Mouse (Mus musculus): Measurements from ENCODE around the gene Nav2. TPM values are rescaled to one million over a fixed set of nuclear protein-coding genes. Genes with fewer than 3 reads are reported as not detected.
A peak's percentile ranks its signal among the peaks of the same experiment; 100 is the strongest.

Gene Nav2
- total RNA-seq, 2 experiments from 2014 or later, result 94.6 to 122 TPM

GRCm38 (mm10) chr7:49373661-49374060, 465.1 kb downstream of the Nav2 start:
- intact Hi-C loops (cut with DNase I), result no loop called here
- DNase-seq (ENCODE audit: low spot score in 2 of 2), result peak in 1 of 2 experiments; percentile 51

GRCm38 (mm10) chr7:49375499-49375974, 467.0 kb downstream of the Nav2 start:
- intact Hi-C loops (cut with DNase I), result no loop called here

DNA sequence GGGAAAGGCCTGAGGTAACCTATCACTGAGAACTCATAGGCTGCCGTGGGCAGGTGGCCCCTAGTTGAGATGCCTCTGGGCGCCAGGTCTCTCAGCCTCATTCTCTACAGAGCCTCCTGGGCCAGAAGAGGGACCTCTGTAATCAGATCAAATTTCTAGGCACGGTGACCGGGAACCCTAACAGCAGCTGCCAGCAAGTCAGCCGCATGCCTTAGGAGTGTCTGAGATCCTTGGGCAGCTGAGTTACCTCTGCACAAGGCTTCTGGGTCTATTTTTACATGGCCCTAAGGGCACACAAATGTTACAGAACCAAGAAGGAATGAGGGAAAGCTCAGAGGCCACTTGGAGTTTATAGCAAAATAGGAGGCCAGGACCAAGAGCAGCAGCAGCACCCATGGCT, 470.1 kb downstream of the Nav2 start:
- intact Hi-C loops (cut with DNase I), result no loop called here
- DNase-seq (ENCODE audit: low spot score in 2 of 2), result no peak

More at GRCm38 (mm10) chr7:49375499-49375974, 467.0 kb downstream of the Nav2 start:
- peak; percentile 54 to 73 for DNase-seq (ENCODE audit: low spot score in 2 of 2)

DNA sequence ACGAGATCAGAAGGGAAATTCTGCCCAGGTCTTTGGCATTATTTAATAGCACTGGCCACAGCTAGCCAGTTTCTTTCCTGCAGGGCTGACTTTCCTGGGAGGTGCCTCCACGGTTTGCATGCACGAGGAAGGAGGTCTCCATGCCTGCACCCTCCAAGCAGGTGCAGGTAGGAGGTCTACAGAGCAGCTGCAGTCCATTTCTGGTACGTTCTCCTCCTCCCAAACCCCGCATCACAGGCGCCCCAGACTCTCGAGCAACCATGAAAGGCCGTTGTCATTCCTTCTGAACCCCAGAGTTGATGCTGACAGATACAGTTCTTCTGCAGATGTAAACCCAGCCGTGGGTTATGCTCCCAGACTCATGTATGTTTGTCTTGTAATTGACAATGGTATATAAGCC, 472.4 kb downstream of the Nav2 start:
- DNase-seq (ENCODE audit: low spot score in 2 of 2), result no peak
- intact Hi-C loops (cut with DNase I), result no loop called here

DNA sequence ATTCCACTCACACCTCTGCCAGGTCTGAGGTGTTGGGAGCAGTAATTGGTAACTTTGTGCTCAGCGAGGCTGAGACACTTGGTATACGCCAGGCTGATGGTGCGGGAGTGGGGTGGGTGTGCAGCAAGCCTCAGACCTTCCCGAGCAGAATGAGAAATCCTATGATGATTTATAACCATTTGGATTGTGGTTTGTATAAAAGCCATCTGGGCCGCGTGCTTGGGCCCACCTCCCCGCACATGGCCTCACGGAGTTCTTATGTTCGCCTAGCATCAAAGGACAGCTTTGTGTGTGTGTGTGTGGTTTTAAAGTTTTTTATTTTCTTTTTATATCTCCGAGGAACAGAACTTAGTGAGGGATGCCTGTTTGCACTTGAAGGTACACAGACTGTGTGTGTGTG, 474.4 kb downstream of the Nav2 start:
- DNase-seq (ENCODE audit: low spot score in 2 of 2), result peak in 1 of 2 experiments; percentile 61
- intact Hi-C loops (cut with DNase I), result no loop called here

DNA sequence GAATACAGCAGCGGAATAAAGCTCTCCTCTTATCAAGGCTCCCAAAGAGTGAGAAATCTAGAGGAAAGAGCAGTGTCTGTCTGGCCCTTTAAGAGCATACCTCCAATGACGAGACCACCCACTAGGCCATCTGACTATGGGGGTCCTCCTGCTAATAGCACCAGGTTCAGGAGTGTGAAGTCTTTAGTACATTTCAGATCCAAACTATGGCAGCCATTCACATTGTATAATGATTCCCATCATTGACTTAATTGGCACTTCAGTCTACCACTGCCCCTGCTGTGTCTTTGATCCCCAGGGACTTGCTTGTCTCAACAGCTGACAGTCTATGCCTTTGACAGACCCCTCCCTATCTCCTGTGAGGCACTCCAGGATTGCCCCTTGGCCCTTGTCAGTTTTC, 479.6 kb downstream of the Nav2 start:
- no peak for DNase-seq (ENCODE audit: low spot score in 2 of 2)
- intact Hi-C loops (cut with DNase I), result no loop called here

DNA sequence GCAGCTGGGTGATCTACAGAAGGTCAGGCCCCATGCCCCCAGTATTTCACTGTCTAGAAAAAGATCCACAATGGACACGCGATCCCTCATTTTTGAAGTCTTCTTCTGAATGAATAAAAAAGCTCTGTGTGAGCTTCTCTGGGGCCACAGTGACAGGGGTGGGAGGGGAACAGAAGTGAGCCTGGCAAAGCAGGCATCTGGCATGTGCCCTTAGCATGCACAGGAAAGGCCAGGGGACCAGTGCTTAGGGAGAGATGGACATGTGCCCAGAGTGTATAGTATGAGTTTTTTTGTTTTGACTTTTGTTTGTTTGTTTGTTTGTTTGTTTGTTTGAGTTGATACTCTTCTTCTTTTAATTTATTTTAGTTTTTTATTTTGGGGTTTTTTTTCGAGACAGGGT, 481.8 kb downstream of the Nav2 start:
- no peak for DNase-seq (ENCODE audit: low spot score in 2 of 2)
- intact Hi-C loops (cut with DNase I), result no loop called here

GRCm38 (mm10) chr7:49390829-49391228, 482.3 kb downstream of the Nav2 start:
- intact Hi-C loops (cut with DNase I), result no loop called here
- no peak for DNase-seq (ENCODE audit: low spot score in 2 of 2)

- intact Hi-C loops (cut with DNase I), result no loop called here
- DNase-seq (ENCODE audit: low spot score in 2 of 2), result peak; percentile 72 to 80
Measured at GRCm38 (mm10) chr7:49392180-49392579, 483.7 kb downstream of the Nav2 start.

DNA sequence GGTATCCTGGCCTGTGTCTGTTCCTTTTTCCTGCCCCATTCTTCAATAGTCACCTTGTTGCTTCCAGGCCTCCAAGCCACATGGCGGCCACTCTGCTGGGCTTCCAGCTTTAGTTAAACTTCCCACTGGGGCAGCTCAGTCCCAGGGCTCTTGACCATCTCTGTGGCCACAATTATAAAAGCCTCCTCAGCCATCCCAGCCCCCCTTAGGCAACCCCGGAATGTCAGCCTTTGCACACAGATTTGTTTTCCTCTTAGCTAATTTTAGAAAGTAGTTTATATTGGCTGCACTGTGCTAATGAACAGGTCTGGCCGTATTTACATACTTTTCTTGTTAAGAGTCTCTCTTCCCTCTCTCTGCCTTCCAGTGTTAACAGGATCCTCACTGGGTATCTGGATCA, 484.3 kb downstream of the Nav2 start:
- no peak for DNase-seq (ENCODE audit: low spot score in 2 of 2)
- intact Hi-C loops (cut with DNase I), result no loop called here

DNA sequence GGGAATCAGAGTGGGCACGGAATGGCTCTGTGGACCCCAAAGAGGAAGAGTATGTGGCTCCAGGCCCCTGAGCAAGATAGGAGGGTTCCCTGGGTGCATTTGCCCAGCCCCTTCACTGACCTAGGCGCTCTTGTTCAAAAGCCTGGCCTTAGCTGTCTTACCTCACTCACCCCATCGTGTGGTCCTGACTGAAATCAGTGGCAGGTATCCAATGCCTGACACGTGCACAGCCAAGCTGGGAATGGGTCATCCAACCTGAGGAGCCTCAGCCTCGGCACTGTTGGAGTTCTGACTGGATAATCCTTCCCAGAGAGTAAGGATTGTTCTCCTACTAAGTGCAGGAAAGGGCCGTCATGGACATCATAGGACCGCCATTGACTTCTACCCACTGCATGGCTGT, 485.3 kb downstream of the Nav2 start:
- intact Hi-C loops (cut with DNase I), result no loop called here
- no peak for DNase-seq (ENCODE audit: low spot score in 2 of 2)

GRCm38 (mm10) chr7:49396202-49396601, 487.7 kb downstream of the Nav2 start:
- DNase-seq (ENCODE audit: low spot score in 2 of 2), result no peak
- intact Hi-C loops (cut with DNase I), result no loop called here

- intact Hi-C loops (cut with DNase I), result no loop called here
- DNase-seq (ENCODE audit: low spot score in 2 of 2), result no peak
Measured at GRCm38 (mm10) chr7:49397441-49398003, 489.0 kb downstream of the Nav2 start.

GRCm38 (mm10) chr7:49398020-49398516, 489.6 kb downstream of the Nav2 start:
- intact Hi-C loops (cut with DNase I), result no loop called here
- DNase-seq (ENCODE audit: low spot score in 2 of 2), result no peak

DNA sequence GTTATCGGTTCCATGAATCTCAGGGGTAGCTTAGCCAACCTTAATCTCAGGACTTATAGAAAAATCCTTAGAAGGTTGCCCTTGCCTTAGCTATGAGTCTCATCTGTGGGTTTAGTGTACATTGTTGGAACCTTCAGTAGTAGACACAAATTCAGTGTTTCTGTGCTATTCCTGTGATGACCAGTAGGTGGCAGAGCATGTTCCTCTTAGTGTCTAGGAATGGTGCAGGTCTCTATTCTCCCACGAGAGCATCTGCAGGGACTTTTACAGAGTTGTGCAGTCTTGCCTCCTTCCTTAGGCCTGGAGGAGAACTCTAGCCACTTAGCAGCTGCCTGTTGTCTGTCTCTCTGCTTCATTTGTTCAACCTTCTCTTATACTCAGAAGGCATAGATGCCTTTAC, 490.8 kb downstream of the Nav2 start:
- intact Hi-C loops (cut with DNase I), result no loop called here
- DNase-seq (ENCODE audit: low spot score in 2 of 2), result peak; percentile 86 to 91

DNA sequence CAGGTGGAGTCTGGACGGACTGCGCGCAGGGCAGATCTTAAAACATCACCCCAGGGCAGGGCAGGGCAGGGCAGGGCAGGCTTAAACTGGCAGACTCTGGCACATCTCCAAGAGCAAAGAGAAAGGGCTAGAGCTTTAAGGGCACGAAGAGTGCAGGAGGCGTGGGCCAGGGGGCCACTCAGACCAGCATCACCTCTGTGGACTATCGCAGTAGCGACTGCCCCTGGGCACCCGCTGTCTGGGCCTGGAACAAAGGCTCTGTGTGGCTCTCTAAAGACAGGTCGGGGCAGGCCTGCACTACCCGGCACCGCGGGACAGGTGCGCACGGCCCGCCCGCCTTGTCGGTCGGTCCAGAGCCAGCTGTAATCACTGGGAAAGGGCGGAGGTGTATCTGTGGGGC, 491.9 kb downstream of the Nav2 start:
- intact Hi-C loops (cut with DNase I), result no loop called here
- no peak for DNase-seq (ENCODE audit: low spot score in 2 of 2)

- no peak for DNase-seq (ENCODE audit: low spot score in 2 of 2)
- intact Hi-C loops (cut with DNase I), result no loop called here
Measured at GRCm38 (mm10) chr7:49402526-49402925, 494.0 kb downstream of the Nav2 start.

- intact Hi-C loops (cut with DNase I), result no loop called here
- DNase-seq (ENCODE audit: low spot score in 2 of 2), result no peak
Measured at GRCm38 (mm10) chr7:49407688-49408087, 499.2 kb downstream of the Nav2 start.

DNA sequence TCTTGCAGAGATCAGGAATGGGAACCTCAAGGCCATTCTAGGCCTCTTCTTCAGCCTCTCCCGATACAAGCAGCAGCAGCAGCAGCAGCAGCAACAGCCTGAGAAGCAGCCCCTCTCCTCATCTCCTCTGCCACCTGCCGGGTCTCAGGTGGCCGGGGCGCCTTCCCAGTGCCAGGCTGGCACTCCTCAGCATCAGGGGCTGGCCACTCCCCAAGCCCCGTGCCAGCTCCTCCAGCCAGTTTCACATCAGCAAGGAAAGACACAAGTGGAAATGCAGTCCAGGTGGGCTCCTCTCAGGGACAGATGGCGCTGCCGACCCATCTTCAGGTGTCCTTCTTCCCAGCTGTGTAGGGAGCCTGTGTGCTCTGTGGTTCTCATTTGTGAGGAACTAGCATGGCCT, 500.1 kb downstream of the Nav2 start:
- DNase-seq (ENCODE audit: low spot score in 2 of 2), result no peak

DNA sequence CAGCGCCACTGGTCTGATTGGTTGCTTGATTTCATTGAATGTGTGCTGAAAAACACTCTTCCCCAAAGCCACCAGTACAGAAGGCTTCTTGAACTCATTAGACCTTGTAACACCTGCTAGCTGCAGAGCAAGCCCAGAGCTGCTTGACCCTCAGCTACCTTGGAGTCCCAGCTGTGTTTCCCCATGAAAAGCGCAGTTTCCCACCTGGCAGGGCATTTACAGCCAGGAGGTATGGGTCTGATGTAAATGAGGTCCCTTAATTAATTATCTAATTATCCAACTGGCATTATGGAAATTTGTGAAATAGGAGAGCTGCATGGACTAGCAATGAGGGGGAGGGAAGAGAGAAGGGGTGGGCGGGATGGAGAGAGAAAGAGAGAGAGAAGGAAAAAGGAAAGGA, 500.7 kb downstream of the Nav2 start:
- intact Hi-C loops (cut with DNase I), result no loop called here
- no peak for DNase-seq (ENCODE audit: low spot score in 2 of 2)

More for the DNA sequence above, 500.1 kb downstream of the Nav2 start:
- intact Hi-C loops (cut with DNase I), result no loop called here

DNA sequence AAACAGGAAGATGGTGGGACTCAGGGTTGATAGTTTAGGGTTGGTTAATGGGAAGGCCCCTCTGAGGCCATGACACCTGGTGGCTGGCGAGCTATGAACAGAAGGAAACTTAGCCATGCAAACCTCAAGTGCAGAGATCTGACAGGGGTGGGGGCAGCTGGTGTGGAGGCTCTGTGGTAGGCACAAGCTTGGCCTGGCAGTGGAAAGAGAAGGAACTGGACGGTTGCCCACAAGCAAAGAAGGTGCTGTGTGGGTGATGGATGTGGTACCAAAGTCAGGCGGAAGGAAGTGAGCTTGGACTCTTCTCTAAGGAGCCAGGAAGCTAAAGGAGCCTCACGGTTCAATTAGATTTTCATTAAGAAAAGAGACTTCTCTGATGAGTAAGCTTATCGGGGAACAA, 501.7 kb downstream of the Nav2 start:
- DNase-seq (ENCODE audit: low spot score in 2 of 2), result no peak
- intact Hi-C loops (cut with DNase I), result no loop called here

- intact Hi-C loops (cut with DNase I), result no loop called here
- DNase-seq (ENCODE audit: low spot score in 2 of 2), result no peak
Measured at GRCm38 (mm10) chr7:49410892-49411291, 502.4 kb downstream of the Nav2 start.

Data from left cerebral cortex, postnatal 14 days (tissue).